Mouse (Mus musculus) kidney, adult 2 months (tissue): ENCODE measurements at regions not wholly inside any gene's neighbourhood (a gene's known extent, or its start where the extent isn't known, plus 50 kb on each side); places are given as distances from the start of the nearest gene placed in this dataset.

Experiments
- CTCF ChIP-seq: fragments of 200-500 bp; conservative IDR thresholded peaks from 2 replicates; pipeline ENCODE4 v1.5.1; 2011; ENCODE audit warnings: low read depth, mild to moderate bottlenecking, control low read depth, low read length, moderate library complexity, mixed read lengths; ENCODE audit not compliant: insufficient read depth, insufficient read length
- POLR2A ChIP-seq: fragments of 200-500 bp; IDR thresholded peaks from one replicate; pipeline ENCODE4 v1.6.1; 2011; ENCODE audit warnings: low read depth, low read length, control low read depth

GRCm38 (mm10) chr5:119557071-119557470 lies 113.4 kb upstream of the Tbx3 start:
- TF ChIP-seq POLR2A = no peak
- no peak for TF ChIP-seq CTCF
